Mouse (Mus musculus) thymus, adult 2 months (tissue): ENCODE results near the gene Cdhr2. TPM values are rescaled to one million over a fixed set of nuclear protein-coding genes. Genes with fewer than 3 reads are reported as not detected.

Experiments
- DNase-seq: peaks from one replicate; pipeline ENCODE4 v3.0.0; 2021
- H3K27ac ChIP-seq: fragments of 200-500 bp; 2 replicates; pipeline ENCODE4 v1.5.1; 2012; ENCODE audit warnings: low read length, control low read depth; ENCODE audit not compliant: control insufficient read depth, insufficient read depth
- H3K27me3 ChIP-seq: fragments of 200-500 bp; 2 replicates; pipeline ENCODE4 v1.6.1; 2012; ENCODE audit warnings: mild to moderate bottlenecking, low read length, moderate library complexity, mixed read lengths; ENCODE audit not compliant: control insufficient read depth, insufficient read depth
- H3K36me3 ChIP-seq: fragments of 200-500 bp; 2 replicates; pipeline ENCODE4 v1.6.1; 2012; ENCODE audit warnings: mild to moderate bottlenecking, low read length, moderate library complexity; ENCODE audit not compliant: control insufficient read depth, insufficient read depth
- H3K4me1 ChIP-seq: fragments of 200-500 bp; replicated peaks from 2 replicates; pipeline ENCODE4 v1.6.1; 2012; ENCODE audit warnings: low read length; ENCODE audit not compliant: control insufficient read depth, insufficient read depth
- H3K4me3 ChIP-seq: fragments of 200-500 bp; 2 replicates; pipeline ENCODE4 v1.5.1; 2012; ENCODE audit warnings: mild to moderate bottlenecking, low read length, control low read depth, moderate library complexity; ENCODE audit not compliant: control insufficient read depth, insufficient read depth
- CTCF ChIP-seq: fragments of 200-500 bp; IDR thresholded peaks from 2 replicates; pipeline ENCODE4 v1.5.1; 2012; ENCODE audit warnings: mild to moderate bottlenecking, control low read depth, low read length, moderate library complexity, borderline replicate concordance; ENCODE audit not compliant: control insufficient read depth, poor library complexity, insufficient read depth; ENCODE audit errors: extremely low read depth
- POLR2A ChIP-seq: fragments of 200-500 bp; IDR thresholded peaks from 2 replicates; pipeline ENCODE4 v1.6.1; 2012; ENCODE audit warnings: mild to moderate bottlenecking, low read length, control low read depth, moderate library complexity; ENCODE audit not compliant: control insufficient read depth, poor library complexity, insufficient read depth; ENCODE audit errors: extremely low read depth
- WGBS: fragments of 180-500 bp; shearing (Covaris S2); methylation state at CpG from one replicate; pipeline ENCODE4 v1.1.7; 2018; 5-methylcytosine and 5-hydroxymethylcytosine counted together
- polyA plus RNA-seq: library from polyadenylated mRNA; depleted of rRNA; stranded (reverse); fragments of >200 nt; gene quantifications from 2 replicates; pipeline ENCODE4 v1.2.3, GENCODE M21; 2012; rRNA removed

Cdhr2 gene
- polyA plus RNA-seq, 1 experiment = 1.3 TPM

DNA sequence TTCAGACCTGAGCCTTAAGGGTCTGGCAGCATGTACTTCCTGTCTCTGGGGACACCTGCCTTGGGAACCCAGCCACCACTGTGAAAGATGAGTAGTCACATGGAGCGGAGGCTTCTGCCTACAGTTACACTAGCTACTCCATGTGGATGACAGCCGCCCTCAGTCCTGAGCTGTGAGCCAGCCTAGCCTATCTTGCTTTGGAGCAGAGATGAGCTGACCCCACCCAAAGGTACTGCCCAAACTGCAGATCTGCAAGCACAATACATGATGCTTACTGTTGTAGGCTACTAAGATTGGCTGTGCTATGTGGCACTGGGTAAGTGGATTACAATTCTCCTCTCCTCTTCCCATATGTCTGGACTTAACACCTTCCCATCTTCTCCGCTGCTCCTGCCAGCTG, 79.8 kb downstream of the Cdhr2 start:
- H3K27ac ChIP-seq = no peak overlapping the region
- no peak for DNase-seq
- H3K36me3 ChIP-seq = no peaks in the 10 kb centered on the region
- 94% methylated on average over 3 of the region's 3 CpGs for WGBS
- no peaks in the 10 kb centered on the region for H3K27me3 ChIP-seq
- no peaks in the 10 kb centered on the region for H3K4me1 ChIP-seq
- no peak overlapping the region for H3K4me3 ChIP-seq
- no peak for TF ChIP-seq POLR2A
- no peak for TF ChIP-seq CTCF

DNA sequence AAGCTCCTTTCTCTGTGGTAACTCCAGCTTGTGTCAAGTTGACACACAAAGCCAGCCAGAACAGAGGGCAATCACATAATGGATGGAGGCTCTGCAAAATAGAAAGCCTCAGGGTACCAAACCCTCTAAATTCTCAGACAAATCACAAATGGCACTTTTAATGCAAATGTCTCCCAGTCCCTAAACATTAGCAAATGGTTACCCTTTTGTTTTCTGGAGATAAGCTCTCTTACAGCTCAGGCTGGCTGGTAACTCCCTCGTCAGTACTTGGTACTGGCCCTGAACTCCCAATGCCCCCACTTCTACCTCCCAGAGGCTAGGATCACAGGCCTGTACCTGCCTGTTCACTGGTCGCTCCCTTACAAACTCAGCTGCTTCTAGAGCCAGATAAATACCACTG, 82.0 kb downstream of the Cdhr2 start:
- no peak overlapping the region for H3K27ac ChIP-seq
- no peak overlapping the region for H3K4me3 ChIP-seq
- TF ChIP-seq POLR2A = no peak
- no peak for TF ChIP-seq CTCF
- no peaks in the 10 kb centered on the region for H3K4me1 ChIP-seq
- DNase-seq = no peak
- no peaks in the 10 kb centered on the region for H3K27me3 ChIP-seq
- WGBS = 75% methylated on average over 2 of the region's 2 CpGs
- H3K36me3 ChIP-seq = no peaks in the 10 kb centered on the region

DNA sequence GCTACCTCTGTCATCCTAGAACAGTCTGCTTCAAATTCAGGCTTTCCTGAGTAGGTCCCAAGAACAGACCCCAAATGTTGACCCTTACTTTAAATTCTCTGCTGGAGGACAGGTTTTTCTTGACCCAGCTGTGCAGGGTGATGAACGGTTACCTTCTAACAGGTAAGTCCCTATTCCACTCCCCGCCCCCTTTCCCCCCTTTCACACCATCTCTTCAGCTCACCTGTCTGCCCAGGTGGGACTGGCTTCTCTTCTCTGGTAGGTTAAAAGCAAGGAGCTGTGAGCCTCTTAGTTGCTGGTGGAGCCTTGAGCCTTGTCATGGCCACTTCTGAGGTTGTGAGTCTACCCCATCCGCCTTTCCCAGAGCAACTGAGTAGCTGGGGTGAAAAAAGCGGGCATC, 82.4 kb downstream of the Cdhr2 start, which contains the start of gene Eif4e1b:
Eif4e1b (plus strand) TSS at position 301 of the 400 bp plus-strand sequence.
- TF ChIP-seq CTCF = no peak
- no peak for TF ChIP-seq POLR2A
- 85% methylated on average over 4 of the region's 4 CpGs for WGBS
- H3K27ac ChIP-seq = no peak within 1 kb of the TSS
- no peak for DNase-seq
- no peak within 1 kb of the TSS for H3K4me3 ChIP-seq
- no peaks in the 10 kb centered on the region for H3K36me3 ChIP-seq
- H3K4me1 ChIP-seq = no peaks in the 10 kb centered on the region
- no peaks in the 10 kb centered on the region for H3K27me3 ChIP-seq

Other genes with a start within 250 kb of the Cdhr2 start
- 51.1 and 69.3 TPM in 2 replicates for gene Thoc3, start 232.6 kb upstream of the Cdhr2 start, polyA plus RNA-seq
- 11.6 and 12.4 TPM in 2 replicates for gene Simc1, start 197.7 kb upstream of the Cdhr2 start, polyA plus RNA-seq
- gene 4833439L19Rik, start 136.0 kb upstream of the Cdhr2 start, polyA plus RNA-seq = 104 and 105 TPM in 2 replicates
- 19.8 and 20.5 TPM in 2 replicates for gene Arl10, start 126.4 kb upstream of the Cdhr2 start, polyA plus RNA-seq
- gene Nop16, start 111.4 kb upstream of the Cdhr2 start, polyA plus RNA-seq = 8.6 and 8.7 TPM in 2 replicates
- gene Higd2a, start 111.3 kb upstream of the Cdhr2 start, polyA plus RNA-seq = 112 and 116 TPM in 2 replicates
- gene Cltb, start 90.1 kb upstream of the Cdhr2 start, polyA plus RNA-seq = 42.2 and 44.6 TPM in 2 replicates
- gene Faf2, start 79.7 kb upstream of the Cdhr2 start, polyA plus RNA-seq = 36.1 and 38.4 TPM in 2 replicates
- 601 and 680 TPM in 2 replicates for gene Rnf44, start 7.6 kb upstream of the Cdhr2 start, polyA plus RNA-seq
- gene Gprin1, start 48.4 kb downstream of the Cdhr2 start, polyA plus RNA-seq = 0.18 and 0.19 TPM in 2 replicates
- gene Sncb, start 65.1 kb downstream of the Cdhr2 start, polyA plus RNA-seq = 0.53 and 1.6 TPM in 2 replicates
- not detected in 2 replicates for gene Eif4e1b, start 82.5 kb downstream of the Cdhr2 start, polyA plus RNA-seq
- gene Tspan17, start 87.9 kb downstream of the Cdhr2 start, polyA plus RNA-seq = 6.3 and 6.4 TPM in 2 replicates
- 3.1 and 5.9 TPM in 2 replicates for gene Unc5a, start 247.9 kb downstream of the Cdhr2 start, polyA plus RNA-seq